Mouse (Mus musculus): ENCODE results near the gene Pola2. TPM values are rescaled to one million over a fixed set of nuclear protein-coding genes. Genes with fewer than 3 reads are reported as not detected.

Pola2 gene
- polyA plus RNA-seq, 1 experiment from 2014 or later: 31.9 TPM

- 91% methylated on average over 28 of the region's 28 CpGs for WGBS
- ATAC-seq: no peak
- Histone ChIP-seq H3K4me1 (replicated peaks; ENCODE audit: control insufficient read depth, insufficient read depth, low read length) (no peaks in the 10 kb centered on the region), H3K4me3 (replicated peaks; ENCODE audit: low read length) (no peak overlapping the region), H3K27ac (ENCODE audit: low read length) (no peak overlapping the region), H3K4me2 (ENCODE audit: low read length) (no peak overlapping the region), H3K27me3 (replicated peaks; ENCODE audit: control insufficient read depth, insufficient read depth, low read length) (no peaks in the 10 kb centered on the region), H3K36me3 (ENCODE audit: control insufficient read depth, insufficient read depth) (peaks cover 2% of the 10 kb centered on the region; the same call in 1 of the 2 replicates), H3K9ac (replicated peaks; ENCODE audit: low read depth, low read length) (no peak overlapping the region), H3K9me3 (ENCODE audit: control insufficient read depth, low read length) (no peaks in the 10 kb centered on the region)
These were observed 8.0 kb downstream of the Pola2 start for GRCm38 (mm10) chr19:5955704-5956670.

- Histone ChIP-seq H3K4me2 (ENCODE audit: low read length) (no peak overlapping the region), H3K9ac (replicated peaks; ENCODE audit: low read depth, low read length) (no peak overlapping the region), H3K27ac (ENCODE audit: low read length) (no peak overlapping the region), H3K4me1 (replicated peaks; ENCODE audit: control insufficient read depth, insufficient read depth, low read length) (no peaks in the 10 kb centered on the region), H3K9me3 (ENCODE audit: control insufficient read depth, low read length) (no peaks in the 10 kb centered on the region), H3K4me3 (replicated peaks; ENCODE audit: low read length) (no peak overlapping the region), H3K27me3 (replicated peaks; ENCODE audit: control insufficient read depth, insufficient read depth, low read length) (no peaks in the 10 kb centered on the region), H3K36me3 (ENCODE audit: control insufficient read depth, insufficient read depth) (peaks cover 4% of the 10 kb centered on the region; the same call in 1 of the 2 replicates)
- 94% methylated on average over 10 of the region's 10 CpGs for WGBS
- ATAC-seq: no peak
These were observed 9.1 kb downstream of the Pola2 start for GRCm38 (mm10) chr19:5954936-5955335.

GRCm38 (mm10) chr19:5954031-5954710 lies 9.8 kb downstream of the Pola2 start:
- H3K4me2 ChIP-seq (ENCODE audit: low read length): no peak overlapping the region
- H3K27me3 ChIP-seq (replicated peaks; ENCODE audit: control insufficient read depth, insufficient read depth, low read length): no peaks in the 10 kb centered on the region
- WGBS: 91% methylated on average over 22 of the region's 22 CpGs
- H3K4me1 ChIP-seq (replicated peaks; ENCODE audit: control insufficient read depth, insufficient read depth, low read length): no peaks in the 10 kb centered on the region
- no peak overlapping the region for H3K4me3 ChIP-seq (replicated peaks; ENCODE audit: low read length)
- ATAC-seq: no peak
- peaks cover 4% of the 10 kb centered on the region; the same call in 1 of the 2 replicates for H3K36me3 ChIP-seq (ENCODE audit: control insufficient read depth, insufficient read depth)
- no peak overlapping the region for H3K9ac ChIP-seq (replicated peaks; ENCODE audit: low read depth, low read length)
- no peak overlapping the region for H3K27ac ChIP-seq (ENCODE audit: low read length)
- H3K9me3 ChIP-seq (ENCODE audit: control insufficient read depth, low read length): no peaks in the 10 kb centered on the region

- Histone ChIP-seq H3K9me3 (ENCODE audit: control insufficient read depth, low read length) (no peaks in the 10 kb centered on the region), H3K4me1 (replicated peaks; ENCODE audit: control insufficient read depth, insufficient read depth, low read length) (no peaks in the 10 kb centered on the region), H3K4me2 (ENCODE audit: low read length) (no peak overlapping the region), H3K27me3 (replicated peaks; ENCODE audit: control insufficient read depth, insufficient read depth, low read length) (no peaks in the 10 kb centered on the region), H3K9ac (replicated peaks; ENCODE audit: low read depth, low read length) (no peak overlapping the region), H3K27ac (ENCODE audit: low read length) (no peak overlapping the region), H3K4me3 (replicated peaks; ENCODE audit: low read length) (no peak overlapping the region), H3K36me3 (ENCODE audit: control insufficient read depth, insufficient read depth) (peaks cover 4% of the 10 kb centered on the region; the same call in 1 of the 2 replicates)
- ATAC-seq: no peak
- WGBS: 91% methylated on average over 19 of the region's 19 CpGs
These were observed 10.7 kb downstream of the Pola2 start for GRCm38 (mm10) chr19:5953201-5953770.

- no peaks in the 10 kb centered on the region for H3K27me3 ChIP-seq (replicated peaks; ENCODE audit: control insufficient read depth, insufficient read depth, low read length)
- H3K4me3 ChIP-seq (replicated peaks; ENCODE audit: low read length): no peak overlapping the region
- H3K9ac ChIP-seq (replicated peaks; ENCODE audit: low read depth, low read length): no peak overlapping the region
- H3K36me3 ChIP-seq (ENCODE audit: control insufficient read depth, insufficient read depth): peaks cover 8% of the 10 kb centered on the region; the same call in 1 of the 2 replicates
- H3K9me3 ChIP-seq (ENCODE audit: control insufficient read depth, low read length): no peaks in the 10 kb centered on the region
- H3K4me1 ChIP-seq (replicated peaks; ENCODE audit: control insufficient read depth, insufficient read depth, low read length): no peaks in the 10 kb centered on the region
- no peak for ATAC-seq
- H3K4me2 ChIP-seq (ENCODE audit: low read length): no peak overlapping the region
- WGBS: 92% methylated on average over 13 of the region's 13 CpGs
- H3K27ac ChIP-seq (ENCODE audit: low read length): no peak overlapping the region
These were observed 11.8 kb downstream of the Pola2 start for GRCm38 (mm10) chr19:5952071-5952691.

GRCm38 (mm10) chr19:5951631-5952030 lies 12.4 kb downstream of the Pola2 start:
- Histone ChIP-seq H3K36me3 (ENCODE audit: control insufficient read depth, insufficient read depth) (peaks cover 8% of the 10 kb centered on the region; the same call in 1 of the 2 replicates), H3K9ac (replicated peaks; ENCODE audit: low read depth, low read length) (no peak overlapping the region), H3K4me3 (replicated peaks; ENCODE audit: low read length) (no peak overlapping the region), H3K9me3 (ENCODE audit: control insufficient read depth, low read length) (no peaks in the 10 kb centered on the region), H3K4me2 (ENCODE audit: low read length) (no peak overlapping the region), H3K27ac (ENCODE audit: low read length) (no peak overlapping the region), H3K27me3 (replicated peaks; ENCODE audit: control insufficient read depth, insufficient read depth, low read length) (no peaks in the 10 kb centered on the region), H3K4me1 (replicated peaks; ENCODE audit: control insufficient read depth, insufficient read depth, low read length) (no peaks in the 10 kb centered on the region)
- ATAC-seq: no peak
- WGBS: 94% methylated on average over 16 of the region's 16 CpGs

- Histone ChIP-seq H3K4me3 (replicated peaks; ENCODE audit: low read length) (no peak overlapping the region), H3K9ac (replicated peaks; ENCODE audit: low read depth, low read length) (no peak overlapping the region), H3K9me3 (ENCODE audit: control insufficient read depth, low read length) (no peaks in the 10 kb centered on the region), H3K4me1 (replicated peaks; ENCODE audit: control insufficient read depth, insufficient read depth, low read length) (no peaks in the 10 kb centered on the region), H3K4me2 (ENCODE audit: low read length) (no peak overlapping the region), H3K27ac (ENCODE audit: low read length) (no peak overlapping the region), H3K36me3 (ENCODE audit: control insufficient read depth, insufficient read depth) (peaks cover 8% of the 10 kb centered on the region; the same call in 1 of the 2 replicates), H3K27me3 (replicated peaks; ENCODE audit: control insufficient read depth, insufficient read depth, low read length) (no peaks in the 10 kb centered on the region)
- WGBS: 97% methylated on average over 11 of the region's 11 CpGs
- ATAC-seq: no peak
These were observed 13.8 kb downstream of the Pola2 start for GRCm38 (mm10) chr19:5950218-5950617.

- Histone ChIP-seq H3K36me3 (ENCODE audit: control insufficient read depth, insufficient read depth) (peaks cover 6% of the 10 kb centered on the region; the same call in 1 of the 2 replicates), H3K9ac (replicated peaks; ENCODE audit: low read depth, low read length) (no peak overlapping the region), H3K4me2 (ENCODE audit: low read length) (no peak overlapping the region), H3K4me1 (replicated peaks; ENCODE audit: control insufficient read depth, insufficient read depth, low read length) (no peaks in the 10 kb centered on the region), H3K4me3 (replicated peaks; ENCODE audit: low read length) (no peak overlapping the region), H3K27ac (ENCODE audit: low read length) (no peak overlapping the region), H3K9me3 (ENCODE audit: control insufficient read depth, low read length) (no peaks in the 10 kb centered on the region), H3K27me3 (replicated peaks; ENCODE audit: control insufficient read depth, insufficient read depth, low read length) (no peaks in the 10 kb centered on the region)
- no peak for ATAC-seq
- WGBS: 85% methylated on average over 8 of the region's 8 CpGs
These were observed 18.1 kb downstream of the Pola2 start for GRCm38 (mm10) chr19:5945891-5946290.
